Mouse (Mus musculus) heart, embryonic 10.5 days (tissue): ENCODE measurements around the gene Creb1. TPM values are rescaled to one million over a fixed set of nuclear protein-coding genes. Genes with fewer than 3 reads are reported as not detected.
A peak's percentile ranks its signal among the peaks of the same experiment; 100 is the strongest.

ENCODE experiments used
- DNase-seq: peaks from one replicate; pipeline ENCODE4 v3.0.0-alpha.2; 2017; ENCODE audit warnings: low spot score
- H3K27ac ChIP-seq: fragments of 300-500 bp; sonication (generic); 2 replicates; pipeline ENCODE4 v1.5.1; 2016; ENCODE audit warnings: mild to moderate bottlenecking
- H3K27me3 ChIP-seq: fragments of 300-500 bp; sonication (generic); 2 replicates; pipeline ENCODE4 v1.6.1; 2016; ENCODE audit warnings: mild to moderate bottlenecking; ENCODE audit not compliant: poor library complexity, insufficient read depth, severe bottlenecking
- H3K36me3 ChIP-seq: fragments of 300-500 bp; sonication (generic); 2 replicates; pipeline ENCODE4 v1.6.1; 2016; ENCODE audit warnings: mild to moderate bottlenecking, moderate library complexity
- H3K4me1 ChIP-seq: fragments of 300-500 bp; sonication (generic); 2 replicates; pipeline ENCODE4 v1.6.1; 2016; ENCODE audit warnings: mild to moderate bottlenecking
- H3K4me3 ChIP-seq: fragments of 300-500 bp; sonication (generic); 2 replicates; pipeline ENCODE4 v1.5.1; 2016; ENCODE audit warnings: mild to moderate bottlenecking, moderate library complexity
- H3K9me3 ChIP-seq: fragments of 300-500 bp; sonication (generic); 2 replicates; pipeline ENCODE4 v1.6.1; 2016; ENCODE audit warnings: mild to moderate bottlenecking, moderate library complexity
- WGBS: fragments of 180-500 bp; shearing (Covaris S2); methylation state at CpG from one replicate; pipeline ENCODE4 v1.1.7; 2016; 5-methylcytosine and 5-hydroxymethylcytosine counted together
- polyA plus RNA-seq: library from polyadenylated mRNA; unstranded; fragments of >200 nt; fragmentation: Nextera tagmentation; extraction: Ambion mirVana; gene quantifications from 2 replicates; pipeline ENCODE4 v1.2.1, GENCODE M21; 2016

The Creb1 gene
- polyA plus RNA-seq, 1 experiment from 2014 or later: 29.1 TPM

DNA sequence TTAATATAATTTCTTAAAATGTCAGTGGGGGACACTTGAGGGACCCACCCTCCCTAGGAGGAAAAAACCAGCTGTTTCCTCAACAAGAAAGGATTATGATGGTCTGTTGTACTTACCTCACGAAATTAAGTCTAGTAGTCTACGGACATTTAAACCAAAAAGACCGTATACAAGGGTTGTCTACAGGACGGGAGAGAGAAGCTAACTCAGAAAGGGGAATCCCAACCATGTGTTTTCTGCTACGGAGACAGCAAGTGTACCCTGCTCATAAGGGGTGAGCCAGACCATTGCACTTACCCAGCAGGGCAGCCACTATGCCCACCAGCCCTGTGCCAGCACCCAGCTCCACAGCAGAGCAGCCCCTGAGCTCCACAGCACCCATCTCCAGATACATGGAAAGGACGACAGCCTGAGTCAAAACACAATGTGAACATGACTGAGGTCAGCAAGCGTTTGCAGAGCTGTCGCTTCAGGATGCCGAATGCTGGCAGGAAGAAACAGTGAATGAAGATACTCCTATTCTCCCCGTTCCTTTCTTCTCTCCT lies 82.4 kb downstream of the Creb1 start:
- Histone ChIP-seq H3K9me3 (no peaks in the 10 kb centered on the region), H3K27me3 (no peaks in the 10 kb centered on the region), H3K36me3 (peaks cover 16% of the 10 kb centered on the region), H3K4me1 (peaks cover 13% of the 10 kb centered on the region), H3K27ac (no peak overlapping the region), H3K4me3 (no peak overlapping the region)
- DNase-seq: no peak
- 76% methylated on average over 10 of the region's 10 CpGs for WGBS

- Histone ChIP-seq H3K27ac (no peak overlapping the region), H3K9me3 (no peaks in the 10 kb centered on the region), H3K36me3 (peaks cover 11% of the 10 kb centered on the region; the same call in 1 of the 2 replicates), H3K27me3 (no peaks in the 10 kb centered on the region), H3K4me3 (no peak overlapping the region), H3K4me1 (peaks cover 8% of the 10 kb centered on the region)
- no peak for DNase-seq
- WGBS: 89% methylated on average over 11 of the region's 11 CpGs
Measured at GRCm38 (mm10) chr1:64615531-64615991, 83.1 kb downstream of the Creb1 start.

- Histone ChIP-seq H3K9me3 (no peaks in the 10 kb centered on the region), H3K27ac (peak overlapping the region; percentile 96), H3K4me3 (peak overlapping the region; percentile 76), H3K4me1 (peaks cover 8% of the 10 kb centered on the region), H3K27me3 (no peaks in the 10 kb centered on the region), H3K36me3 (peaks cover 9% of the 10 kb centered on the region; the same call in 1 of the 2 replicates)
- WGBS: 66% methylated on average over 6 of the region's 6 CpGs
- no peak for DNase-seq
Measured at GRCm38 (mm10) chr1:64616076-64616475, 83.6 kb downstream of the Creb1 start.

- peak overlapping the region; percentile 96 for H3K27ac ChIP-seq
- no peaks in the 10 kb centered on the region for H3K9me3 ChIP-seq
- DNase-seq: no peak
- H3K4me3 ChIP-seq: peak overlapping the region; percentile 76
- peaks cover 8% of the 10 kb centered on the region for H3K4me1 ChIP-seq
- peaks cover 9% of the 10 kb centered on the region; the same call in 1 of the 2 replicates for H3K36me3 ChIP-seq
- WGBS: 11% methylated on average over 8 of the region's 8 CpGs
- no peaks in the 10 kb centered on the region for H3K27me3 ChIP-seq
Measured at GRCm38 (mm10) chr1:64616531-64616880, 84.1 kb downstream of the Creb1 start.

DNA sequence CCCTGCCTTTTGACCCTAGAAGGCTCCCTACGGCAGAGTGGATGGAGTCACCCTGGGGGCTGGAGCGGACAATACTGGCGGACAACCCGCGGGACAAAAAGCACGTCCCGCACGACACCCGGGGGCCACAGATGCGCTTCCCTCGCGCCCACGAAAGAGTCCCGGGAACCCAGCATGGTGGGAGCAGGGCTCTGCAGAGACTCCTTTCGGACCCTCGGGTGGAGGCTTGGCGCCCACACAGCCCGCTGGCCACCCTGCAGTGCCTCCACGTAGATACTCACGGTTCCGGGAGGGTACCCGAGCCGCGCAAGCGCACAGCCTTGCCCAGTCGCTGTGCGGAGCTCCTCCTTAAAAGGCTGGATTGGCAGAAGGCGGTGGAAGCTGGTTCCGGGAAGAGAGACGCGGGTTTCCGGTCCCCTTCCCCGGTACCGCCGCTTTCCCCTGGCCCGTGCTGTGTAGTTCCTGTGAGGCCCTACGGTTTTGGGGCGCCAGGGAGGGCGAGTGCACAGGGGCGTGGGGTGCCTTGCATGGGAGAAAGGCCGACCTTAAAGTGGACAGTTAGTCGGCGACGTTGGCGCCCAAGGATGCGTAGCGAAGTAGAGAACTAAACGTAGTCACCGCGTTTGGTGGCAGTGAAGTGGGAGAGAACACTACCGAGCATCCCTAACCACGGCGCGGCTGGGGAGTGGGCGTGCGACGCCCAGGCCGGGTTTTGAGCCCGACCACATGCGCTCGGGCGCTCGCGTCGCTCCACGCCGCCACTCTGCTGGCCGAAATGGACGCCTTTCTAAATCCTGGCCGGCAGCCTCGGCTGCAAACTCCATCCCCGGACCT lies 84.7 kb downstream of the Creb1 start, which contains the start of gene Mettl21a:
Mettl21a (minus strand) TSS at position 362 of the 834 bp plus-strand sequence.
- Histone ChIP-seq H3K27ac (peak within 1 kb of the TSS; percentile 96), H3K27me3 (no peaks in the 10 kb centered on the region), H3K9me3 (no peaks in the 10 kb centered on the region), H3K36me3 (peaks cover 9% of the 10 kb centered on the region; the same call in 1 of the 2 replicates), H3K4me1 (peaks cover 8% of the 10 kb centered on the region), H3K4me3 (peak within 1 kb of the TSS; percentile 76)
- peak; percentile 97 for DNase-seq
- under 1% methylated on average over 72 of the region's 72 CpGs for WGBS

DNA sequence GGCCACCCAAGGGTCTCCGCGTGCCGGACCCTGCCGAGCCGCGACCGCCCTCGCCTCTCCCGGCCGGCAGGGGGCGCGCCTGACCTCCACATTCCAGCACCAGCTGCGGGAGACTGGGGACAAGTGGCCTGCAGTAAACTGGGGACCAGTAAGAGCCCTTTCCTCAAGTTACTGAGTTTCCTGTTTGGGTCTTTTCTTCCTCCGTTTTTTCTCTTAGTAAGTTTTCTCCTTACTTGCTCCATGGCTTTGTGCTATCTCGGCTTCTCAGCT lies 85.2 kb downstream of the Creb1 start:
- Histone ChIP-seq H3K9me3 (no peaks in the 10 kb centered on the region), H3K4me3 (peak overlapping the region; percentile 76), H3K27ac (peak overlapping the region; percentile 96), H3K27me3 (no peaks in the 10 kb centered on the region), H3K4me1 (peaks cover 8% of the 10 kb centered on the region), H3K36me3 (peaks cover 6% of the 10 kb centered on the region; the same call in 1 of the 2 replicates)
- DNase-seq: peak; percentile 94
- under 1% methylated on average over 15 of the region's 15 CpGs for WGBS

DNA sequence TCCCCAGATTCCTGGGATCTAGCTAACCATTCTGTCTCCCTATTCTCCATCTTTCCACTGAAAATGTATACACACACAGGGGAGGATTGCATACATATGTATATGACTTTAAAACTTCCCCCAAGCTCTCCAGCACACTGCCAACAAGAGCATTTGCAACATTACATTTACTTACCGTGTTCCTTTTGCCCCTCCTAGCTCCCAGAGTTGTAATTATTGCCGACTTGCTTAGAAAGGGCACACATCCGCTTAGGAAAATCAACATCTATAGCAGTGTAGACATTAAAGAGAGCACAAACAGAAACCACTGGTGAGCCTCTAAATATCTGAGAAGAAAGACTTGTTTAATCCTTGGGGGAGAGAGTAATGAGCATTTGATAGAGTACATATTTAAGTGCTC lies 85.8 kb downstream of the Creb1 start:
- Histone ChIP-seq H3K27ac (no peak overlapping the region), H3K9me3 (no peaks in the 10 kb centered on the region), H3K4me3 (peak overlapping the region; percentile 76; the same call in 1 of the 2 replicates), H3K27me3 (no peaks in the 10 kb centered on the region), H3K4me1 (peaks cover 8% of the 10 kb centered on the region), H3K36me3 (peaks cover 6% of the 10 kb centered on the region; the same call in 1 of the 2 replicates)
- WGBS: 81% methylated on average over 3 of the region's 3 CpGs
- DNase-seq: no peak

DNA sequence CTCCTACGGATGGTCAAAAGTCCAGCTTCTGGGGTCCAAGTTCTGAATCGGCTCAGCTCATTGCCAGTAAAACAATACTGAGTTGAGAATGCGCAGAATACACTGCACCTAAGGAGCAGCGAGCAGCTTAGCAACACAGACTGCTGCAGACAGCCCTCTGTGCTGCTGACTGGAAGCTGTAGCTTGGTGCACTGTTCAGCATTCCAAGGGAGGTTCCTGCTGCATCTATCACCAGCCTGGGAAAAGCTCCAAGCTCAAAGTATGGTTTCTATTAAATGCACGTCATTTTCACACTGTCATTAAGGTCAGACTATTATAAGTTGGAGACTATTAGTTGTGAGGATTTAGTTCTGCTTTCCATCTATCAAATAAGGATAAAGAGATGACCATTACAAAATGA lies 88.7 kb downstream of the Creb1 start:
- WGBS: 78% methylated on average over 5 of the region's 5 CpGs
- no peaks in the 10 kb centered on the region for H3K9me3 ChIP-seq
- H3K4me3 ChIP-seq: no peak overlapping the region
- no peak for DNase-seq
- peaks cover 5% of the 10 kb centered on the region for H3K4me1 ChIP-seq
- H3K27ac ChIP-seq: no peak overlapping the region
- H3K36me3 ChIP-seq: no peaks in the 10 kb centered on the region
- H3K27me3 ChIP-seq: no peaks in the 10 kb centered on the region

DNA sequence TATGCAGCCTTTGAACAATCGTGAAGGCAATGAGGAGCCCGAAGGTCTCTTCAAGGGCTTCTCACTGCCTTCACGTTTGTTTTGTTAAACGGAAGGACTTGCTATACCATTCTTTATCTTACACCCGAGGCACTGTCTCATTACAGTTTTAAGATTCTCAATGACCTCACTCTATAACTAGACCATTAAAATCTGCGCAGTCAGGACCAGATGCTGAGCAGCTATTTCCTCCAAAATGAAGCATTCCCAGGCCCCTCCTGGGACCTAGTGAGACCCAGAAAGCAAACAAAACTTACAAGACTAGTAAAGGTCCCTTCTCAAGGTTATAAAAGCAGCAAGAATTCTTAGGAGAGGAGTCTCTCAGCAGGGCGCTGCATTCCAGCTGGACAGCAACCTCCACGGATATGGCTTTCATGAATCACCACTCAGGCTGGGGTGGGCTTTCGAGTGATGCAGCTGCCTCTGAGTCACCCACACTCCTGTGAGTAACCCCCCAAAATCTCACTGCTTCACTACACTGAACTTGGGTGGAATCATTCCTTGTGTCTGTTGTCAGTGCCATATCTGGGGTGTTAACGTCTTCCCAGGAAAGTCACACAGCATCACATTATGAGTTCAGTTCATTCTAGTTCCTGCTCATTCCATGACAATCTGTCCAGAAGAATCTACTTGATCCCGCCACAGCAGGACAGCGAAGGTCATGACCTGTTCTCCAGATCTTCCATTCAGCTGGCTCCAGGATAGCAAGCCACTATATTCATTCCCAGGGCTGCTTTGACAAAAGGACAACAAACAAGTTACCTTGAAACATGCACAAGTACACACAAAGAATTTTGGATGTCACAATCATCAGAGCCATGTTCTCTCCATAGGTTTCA lies 91.4 kb downstream of the Creb1 start:
- Histone ChIP-seq H3K9me3 (no peaks in the 10 kb centered on the region), H3K4me3 (no peak overlapping the region), H3K4me1 (no peaks in the 10 kb centered on the region; the same call in 1 of the 2 replicates), H3K27ac (no peak overlapping the region), H3K27me3 (no peaks in the 10 kb centered on the region), H3K36me3 (no peaks in the 10 kb centered on the region)
- DNase-seq: no peak
- 61% methylated on average over 12 of the region's 12 CpGs for WGBS

GRCm38 (mm10) chr1:64625214-64625613 lies 92.8 kb downstream of the Creb1 start:
- H3K4me3 ChIP-seq: no peak overlapping the region
- no peaks in the 10 kb centered on the region for H3K36me3 ChIP-seq
- no peak overlapping the region for H3K27ac ChIP-seq
- H3K27me3 ChIP-seq: no peaks in the 10 kb centered on the region
- H3K9me3 ChIP-seq: no peaks in the 10 kb centered on the region
- no peaks in the 10 kb centered on the region; the same call in 1 of the 2 replicates for H3K4me1 ChIP-seq
- peak; percentile 65 for DNase-seq

DNA sequence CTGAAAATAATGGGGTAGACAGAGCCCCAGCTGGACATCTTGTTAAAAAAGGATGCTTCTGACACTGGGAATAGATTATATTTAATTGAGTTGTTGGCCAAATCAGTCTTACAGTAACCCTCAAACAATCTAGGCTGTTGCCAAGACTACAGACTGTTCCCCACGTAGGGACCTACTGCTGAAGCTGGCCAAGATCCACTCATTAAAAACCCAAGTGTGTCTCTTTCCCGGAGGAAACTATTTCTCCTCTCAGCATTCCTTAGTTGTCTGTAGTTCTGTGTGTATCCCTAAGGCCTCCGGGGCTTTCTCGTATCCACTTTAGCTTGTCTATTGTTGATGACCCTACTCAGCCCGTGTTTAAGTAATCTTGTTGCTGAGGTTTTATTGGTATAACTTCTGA lies 99.1 kb downstream of the Creb1 start:
- Histone ChIP-seq H3K9me3 (no peaks in the 10 kb centered on the region), H3K4me3 (no peak overlapping the region), H3K27ac (no peak overlapping the region), H3K27me3 (no peaks in the 10 kb centered on the region), H3K4me1 (no peaks in the 10 kb centered on the region), H3K36me3 (no peaks in the 10 kb centered on the region)
- 68% methylated on average over 5 of the region's 5 CpGs for WGBS
- no peak for DNase-seq

GRCm38 (mm10) chr1:64633237-64633636 lies 100.8 kb downstream of the Creb1 start:
- H3K27ac ChIP-seq: 0 out of 2 replicates have a peak overlapping the region, but pooled peaks have one; percentile 24
- H3K4me1 ChIP-seq: no peaks in the 10 kb centered on the region
- 61% methylated on average over 3 of the region's 3 CpGs for WGBS
- H3K4me3 ChIP-seq: no peak overlapping the region
- DNase-seq: no peak
- no peaks in the 10 kb centered on the region for H3K36me3 ChIP-seq
- no peaks in the 10 kb centered on the region for H3K27me3 ChIP-seq
- H3K9me3 ChIP-seq: no peaks in the 10 kb centered on the region

DNA sequence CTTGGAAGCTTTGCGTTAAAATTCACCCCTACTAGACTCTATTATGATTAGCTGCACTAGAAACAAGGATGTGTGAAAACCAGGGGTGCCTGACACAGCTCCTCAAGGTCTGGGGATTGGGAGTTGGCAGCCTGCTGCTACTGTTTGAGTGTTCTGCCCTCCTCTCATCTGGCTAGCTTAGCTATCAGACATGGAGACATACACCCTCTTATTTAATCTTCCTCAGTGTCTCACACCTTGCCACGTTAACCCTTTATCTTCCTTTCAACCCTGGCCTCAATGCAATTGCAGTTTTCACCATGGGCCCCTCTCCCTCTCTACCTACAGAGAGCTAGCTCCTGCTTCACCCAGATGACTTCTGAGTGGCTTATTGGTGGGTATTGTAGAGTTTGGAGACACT lies 103.2 kb downstream of the Creb1 start:
- no peak for DNase-seq
- Histone ChIP-seq H3K9me3 (no peaks in the 10 kb centered on the region), H3K36me3 (no peaks in the 10 kb centered on the region), H3K27me3 (no peaks in the 10 kb centered on the region), H3K27ac (no peak overlapping the region), H3K4me3 (no peak overlapping the region), H3K4me1 (no peaks in the 10 kb centered on the region)
- 38% methylated on average over 2 of the region's 2 CpGs for WGBS
